Mouse (Mus musculus): Measurements from ENCODE around the gene Accs. TPM values are rescaled to one million over a fixed set of nuclear protein-coding genes. Genes with fewer than 3 reads are reported as not detected.

The Accs gene
- polyA plus RNA-seq, 1 experiment from 2014 or later, result 10.0 TPM

GRCm38 (mm10) chr2:93858845-93859244, 9.1 kb upstream of the Accs start:
- H3K27ac ChIP-seq (ENCODE audit: low read depth), result no peak overlapping the region
- no peak for ATAC-seq (ENCODE audit: insufficient read depth)
- no peaks in the 10 kb centered on the region for H3K27me3 ChIP-seq (ENCODE audit: insufficient read depth, low read length)
- no peak for TF ChIP-seq CTCF (IDR thresholded peaks at IDR 0.05; ENCODE audit: low read depth)
- no peaks in the 10 kb centered on the region for H3K4me1 ChIP-seq (ENCODE audit: insufficient read depth)
- no peak overlapping the region for H3K9ac ChIP-seq
- DNase-seq, result no peak
- H3K36me3 ChIP-seq (ENCODE audit: insufficient read depth), result no peaks in the 10 kb centered on the region
- H3K4me3 ChIP-seq (ENCODE audit: low read depth, low read length), result no peak overlapping the region
- WGBS, result 63% methylated on average over 12 of the region's 12 CpGs
- H3K9me3 ChIP-seq (ENCODE audit: low read depth, low read length), result no peaks in the 10 kb centered on the region
- H3K4me2 ChIP-seq, result no peak overlapping the region

DNA sequence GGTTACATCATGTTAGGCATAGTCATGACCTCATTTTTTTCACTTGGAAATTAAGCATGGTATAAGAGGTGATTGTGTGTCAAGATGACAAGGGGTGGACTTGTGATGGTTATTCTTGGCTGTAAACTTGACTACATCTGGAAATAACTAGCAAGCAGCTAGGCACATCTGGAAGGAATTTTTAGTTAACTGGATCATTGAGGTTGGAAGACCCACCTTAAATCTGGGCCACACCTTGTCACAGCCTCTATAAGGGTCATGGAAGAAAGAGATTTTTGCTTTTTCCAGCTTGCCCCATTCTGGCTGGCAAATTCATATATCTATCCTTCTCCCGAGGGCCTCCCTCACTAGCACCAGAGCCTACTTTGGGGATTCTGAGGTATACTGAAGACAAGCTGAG, 1.6 kb upstream of the Accs start:
- no peak overlapping the region for H3K9ac ChIP-seq
- H3K4me1 ChIP-seq (ENCODE audit: insufficient read depth), result peaks cover 5% of the 10 kb centered on the region
- H3K9me3 ChIP-seq (ENCODE audit: low read depth, low read length), result no peaks in the 10 kb centered on the region
- TF ChIP-seq CTCF (IDR thresholded peaks at IDR 0.05; ENCODE audit: low read depth), result no peak
- no peak overlapping the region for H3K27ac ChIP-seq (ENCODE audit: low read depth)
- no peaks in the 10 kb centered on the region for H3K27me3 ChIP-seq (ENCODE audit: insufficient read depth, low read length)
- ATAC-seq (ENCODE audit: insufficient read depth), result no peak
- H3K4me2 ChIP-seq, result no peak overlapping the region
- 0 out of 2 replicates have a peak, but pooled peaks cover 2% of the 10 kb centered on the region for H3K36me3 ChIP-seq (ENCODE audit: insufficient read depth)
- no peak overlapping the region for H3K4me3 ChIP-seq (ENCODE audit: low read depth, low read length)
- DNase-seq, result no peak
- 69% methylated on average over 1 of the region's 1 CpGs for WGBS

GRCm38 (mm10) chr2:93850317-93850944, 688 bp upstream of the Accs start:
- ATAC-seq (ENCODE audit: insufficient read depth), result no peak
- 0 out of 2 replicates have a peak, but pooled peaks cover 2% of the 10 kb centered on the region for H3K36me3 ChIP-seq (ENCODE audit: insufficient read depth)
- H3K4me1 ChIP-seq (ENCODE audit: insufficient read depth), result peaks cover 5% of the 10 kb centered on the region
- no peak overlapping the region for H3K9ac ChIP-seq
- H3K4me2 ChIP-seq, result peak overlapping the region; percentile 68
- TF ChIP-seq CTCF (IDR thresholded peaks at IDR 0.05; ENCODE audit: low read depth), result no peak
- WGBS, result 33% methylated on average over 13 of the region's 13 CpGs
- peak; percentile 15 for DNase-seq
- H3K9me3 ChIP-seq (ENCODE audit: low read depth, low read length), result no peaks in the 10 kb centered on the region
- H3K27ac ChIP-seq (ENCODE audit: low read depth), result no peak overlapping the region
- no peaks in the 10 kb centered on the region for H3K27me3 ChIP-seq (ENCODE audit: insufficient read depth, low read length)
- peak overlapping the region; percentile 57; the same call in 1 of the 2 replicates for H3K4me3 ChIP-seq (ENCODE audit: low read depth, low read length)

DNA sequence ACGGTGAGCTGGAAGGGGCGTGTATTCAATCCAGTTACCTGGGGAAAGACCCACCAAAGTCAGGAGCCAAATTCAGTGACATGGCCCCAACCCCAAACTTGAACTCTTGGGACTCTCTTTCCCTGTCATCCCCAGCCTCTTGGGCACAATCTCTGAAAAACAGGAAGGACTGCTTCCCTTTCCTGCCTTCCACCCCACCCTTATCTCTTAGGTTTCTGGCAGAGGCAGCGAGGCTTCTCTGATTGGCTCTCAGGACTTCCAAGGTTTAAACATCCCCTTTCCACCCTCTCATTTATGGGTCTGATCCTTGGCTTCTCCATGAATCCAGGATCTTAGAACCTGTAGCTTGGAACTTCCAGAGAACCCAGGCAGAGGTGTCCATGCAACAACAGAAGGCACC, 8.4 kb downstream of the Accs start:
- no peak overlapping the region for H3K4me2 ChIP-seq
- H3K27me3 ChIP-seq (ENCODE audit: insufficient read depth, low read length), result no peaks in the 10 kb centered on the region
- H3K9ac ChIP-seq, result no peak overlapping the region
- TF ChIP-seq CTCF (IDR thresholded peaks at IDR 0.05; ENCODE audit: low read depth), result no peak
- no peak overlapping the region for H3K4me3 ChIP-seq (ENCODE audit: low read depth, low read length)
- no peak overlapping the region for H3K27ac ChIP-seq (ENCODE audit: low read depth)
- H3K36me3 ChIP-seq (ENCODE audit: insufficient read depth), result peaks cover 57% of the 10 kb centered on the region
- no peaks in the 10 kb centered on the region for H3K4me1 ChIP-seq (ENCODE audit: insufficient read depth)
- no peaks in the 10 kb centered on the region for H3K9me3 ChIP-seq (ENCODE audit: low read depth, low read length)
- 87% methylated on average over 3 of the region's 3 CpGs for WGBS
- ATAC-seq (ENCODE audit: insufficient read depth), result no peak
- DNase-seq, result no peak

GRCm38 (mm10) chr2:93840109-93840508, 9.6 kb downstream of the Accs start:
- peaks cover 62% of the 10 kb centered on the region for H3K36me3 ChIP-seq (ENCODE audit: insufficient read depth)
- TF ChIP-seq CTCF (IDR thresholded peaks at IDR 0.05; ENCODE audit: low read depth), result no peak
- DNase-seq (no peak), ATAC-seq (ENCODE audit: insufficient read depth) (no peak)
- H3K9ac ChIP-seq, result no peak overlapping the region
- no peaks in the 10 kb centered on the region for H3K27me3 ChIP-seq (ENCODE audit: insufficient read depth, low read length)
- H3K27ac ChIP-seq (ENCODE audit: low read depth), result no peak overlapping the region
- no peaks in the 10 kb centered on the region for H3K9me3 ChIP-seq (ENCODE audit: low read depth, low read length)
- H3K4me3 ChIP-seq (ENCODE audit: low read depth, low read length), result no peak overlapping the region
- no peaks in the 10 kb centered on the region for H3K4me1 ChIP-seq (ENCODE audit: insufficient read depth)
- WGBS, result 75% methylated on average over 6 of the region's 6 CpGs
- no peak overlapping the region for H3K4me2 ChIP-seq

DNA sequence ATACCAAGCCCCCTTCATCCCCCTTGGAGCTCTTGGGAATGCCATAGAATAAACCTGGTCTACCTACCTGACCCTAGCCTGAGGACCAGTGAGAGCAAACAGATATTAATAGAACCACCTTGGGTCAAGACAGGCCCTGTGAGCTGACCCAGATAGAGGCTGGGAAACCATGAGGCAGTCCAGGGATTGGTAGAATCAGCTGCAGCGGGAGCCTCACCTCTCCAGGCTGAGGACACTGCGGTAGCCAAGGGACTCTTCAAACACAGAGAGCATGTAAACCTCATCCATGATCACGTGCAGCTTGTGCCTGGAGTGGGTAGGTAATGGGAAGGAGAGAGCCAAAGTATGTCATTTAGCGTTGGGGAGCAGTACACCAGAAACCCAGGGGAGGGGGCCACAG, 10.8 kb downstream of the Accs start:
- TF ChIP-seq CTCF (IDR thresholded peaks at IDR 0.05; ENCODE audit: low read depth), result no peak
- DNase-seq, result no peak
- no peaks in the 10 kb centered on the region for H3K9me3 ChIP-seq (ENCODE audit: low read depth, low read length)
- H3K36me3 ChIP-seq (ENCODE audit: insufficient read depth), result peaks cover 59% of the 10 kb centered on the region
- no peak overlapping the region for H3K9ac ChIP-seq
- no peak overlapping the region for H3K4me2 ChIP-seq
- 90% methylated on average over 4 of the region's 4 CpGs for WGBS
- H3K27ac ChIP-seq (ENCODE audit: low read depth), result no peak overlapping the region
- H3K4me3 ChIP-seq (ENCODE audit: low read depth, low read length), result no peak overlapping the region
- H3K4me1 ChIP-seq (ENCODE audit: insufficient read depth), result no peaks in the 10 kb centered on the region
- no peaks in the 10 kb centered on the region for H3K27me3 ChIP-seq (ENCODE audit: insufficient read depth, low read length)
- no peak for ATAC-seq (ENCODE audit: insufficient read depth)

DNA sequence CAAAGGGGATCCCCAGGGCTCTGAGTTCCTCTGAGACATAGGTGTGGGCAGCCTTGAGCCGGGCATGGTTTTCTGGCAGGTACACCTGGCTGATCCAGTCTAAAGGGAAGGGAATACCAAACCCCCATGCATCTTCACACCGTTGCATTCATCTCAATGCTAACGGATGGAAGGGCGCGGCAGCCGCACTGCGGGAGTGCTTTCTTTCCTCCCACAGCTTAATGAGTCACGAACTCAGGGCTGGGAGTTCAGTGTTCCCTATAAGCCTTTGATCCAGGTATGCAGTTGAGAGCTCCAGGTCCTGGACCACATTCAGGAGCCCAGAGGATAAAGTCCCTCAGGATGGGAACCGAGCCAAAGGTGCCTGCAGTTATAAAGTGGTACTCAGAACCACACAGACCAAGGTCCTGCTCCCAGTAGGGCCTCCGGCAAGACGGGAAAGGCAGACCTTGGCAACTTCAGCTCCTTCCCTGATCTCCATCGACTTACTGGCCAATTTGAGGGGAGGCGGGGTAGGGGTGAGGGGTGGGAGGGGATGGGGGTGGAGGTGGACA, 13.4 kb downstream of the Accs start:
- Histone ChIP-seq H3K27me3 (ENCODE audit: insufficient read depth, low read length) (no peaks in the 10 kb centered on the region), H3K36me3 (ENCODE audit: insufficient read depth) (peaks cover 43% of the 10 kb centered on the region), H3K9ac (no peak overlapping the region), H3K4me2 (no peak overlapping the region), H3K27ac (ENCODE audit: low read depth) (no peak overlapping the region), H3K9me3 (ENCODE audit: low read depth, low read length) (no peaks in the 10 kb centered on the region), H3K4me1 (ENCODE audit: insufficient read depth) (no peaks in the 10 kb centered on the region), H3K4me3 (ENCODE audit: low read depth, low read length) (no peak overlapping the region)
- TF ChIP-seq CTCF (IDR thresholded peaks at IDR 0.05; ENCODE audit: low read depth), result no peak
- no peak for DNase-seq
- WGBS, result 71% methylated on average over 13 of the region's 13 CpGs
- ATAC-seq (ENCODE audit: insufficient read depth), result no peak
